Mouse (Mus musculus) layer of hippocampus, adult 9-10 months (tissue): ENCODE data around the gene Ap1b1.

Experiments
- DNase-seq: peaks from one replicate; pipeline ENCODE4 v3.0.0; 2022; ENCODE audit warnings: low spot score

Gene Ap1b1

DNA sequence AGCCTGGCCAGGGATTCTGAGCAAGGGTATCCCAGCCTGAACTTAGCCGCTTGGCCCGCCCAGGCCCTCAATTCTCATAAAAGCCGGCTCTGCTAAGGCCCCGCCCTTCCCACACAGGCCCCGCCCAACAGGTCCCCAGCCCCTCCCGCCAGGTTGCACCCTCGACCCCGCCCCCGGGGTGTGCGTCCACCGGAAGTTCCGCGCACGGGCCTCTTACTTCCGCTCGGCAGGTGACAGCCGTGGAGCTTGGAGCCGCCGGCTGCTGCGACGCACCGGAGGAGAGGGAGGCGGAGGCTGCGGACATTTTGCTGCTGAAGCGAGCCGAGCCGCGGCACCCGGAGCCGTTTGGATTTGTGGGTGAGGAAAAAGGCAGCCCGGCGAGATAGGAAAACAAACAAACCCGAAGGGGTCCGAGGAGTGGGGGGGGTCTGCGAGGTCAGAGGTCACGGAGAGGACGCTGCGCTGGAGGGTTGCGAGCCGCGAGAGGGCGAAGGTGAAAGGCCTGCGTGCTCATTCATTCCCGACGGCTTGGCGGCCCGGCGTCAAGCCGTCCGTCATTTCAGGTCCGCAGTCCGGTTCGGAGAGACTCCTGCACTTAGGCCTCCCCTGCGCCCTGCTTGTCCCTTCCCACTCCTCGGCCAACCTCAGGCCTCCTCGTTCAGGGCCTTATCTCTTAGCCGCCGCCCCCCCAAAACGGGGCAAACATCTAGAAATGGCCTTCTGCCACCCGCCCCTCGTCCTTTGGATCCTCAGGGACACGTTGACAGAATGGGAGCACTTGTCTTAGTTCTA is at the start of gene Ap1b1:
Ap1b1 (plus strand) TSS at position 130 of the 792 bp plus-strand sequence.
- DNase-seq: peak; percentile 48

GRCm38 (mm10) chr11:4946530-4946929 is 40.1 kb upstream of the Ap1b1 start:
- no peak for DNase-seq

- peak; percentile 22 for DNase-seq
Observed at GRCm38 (mm10) chr11:4946947-4947812, 39.4 kb upstream of the Ap1b1 start.

- no peak for DNase-seq
Observed at GRCm38 (mm10) chr11:4947813-4948174, 38.8 kb upstream of the Ap1b1 start, which contains the start of gene Nefh. Gene Nefh, minus strand, starts transcription at chr11:4948064.

GRCm38 (mm10) chr11:4948792-4949191 is 37.8 kb upstream of the Ap1b1 start:
- no peak for DNase-seq

GRCm38 (mm10) chr11:4949256-4950044 is 37.2 kb upstream of the Ap1b1 start:
- no peak for DNase-seq

GRCm38 (mm10) chr11:4953401-4953800 is 33.2 kb upstream of the Ap1b1 start:
- DNase-seq: no peak

- DNase-seq: no peak
Observed at GRCm38 (mm10) chr11:4953918-4954317, 32.7 kb upstream of the Ap1b1 start.

GRCm38 (mm10) chr11:4963099-4963808 is 23.4 kb upstream of the Ap1b1 start:
- no peak for DNase-seq

GRCm38 (mm10) chr11:4966325-4966724 is 20.3 kb upstream of the Ap1b1 start:
- DNase-seq: no peak

DNA sequence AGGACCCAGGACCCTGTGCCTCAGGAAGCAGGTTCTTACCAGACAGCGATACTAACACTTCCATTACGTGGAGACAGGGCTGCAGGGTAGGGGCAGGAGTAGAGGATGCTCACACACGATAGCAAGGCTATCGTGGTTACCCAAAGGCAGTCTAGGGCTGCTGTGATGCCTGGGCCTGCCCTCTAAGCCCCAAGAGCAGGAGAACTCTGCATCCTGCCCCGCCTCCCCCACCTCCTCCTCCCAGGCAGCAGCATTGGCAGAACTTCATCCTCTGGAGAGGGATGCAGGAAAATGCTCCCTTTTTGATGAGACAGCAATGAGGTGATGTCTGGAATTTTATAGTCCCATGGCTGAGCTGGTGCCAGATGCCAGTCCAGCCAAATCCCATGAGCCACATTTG is 19.7 kb upstream of the Ap1b1 start:
- DNase-seq: no peak

DNA sequence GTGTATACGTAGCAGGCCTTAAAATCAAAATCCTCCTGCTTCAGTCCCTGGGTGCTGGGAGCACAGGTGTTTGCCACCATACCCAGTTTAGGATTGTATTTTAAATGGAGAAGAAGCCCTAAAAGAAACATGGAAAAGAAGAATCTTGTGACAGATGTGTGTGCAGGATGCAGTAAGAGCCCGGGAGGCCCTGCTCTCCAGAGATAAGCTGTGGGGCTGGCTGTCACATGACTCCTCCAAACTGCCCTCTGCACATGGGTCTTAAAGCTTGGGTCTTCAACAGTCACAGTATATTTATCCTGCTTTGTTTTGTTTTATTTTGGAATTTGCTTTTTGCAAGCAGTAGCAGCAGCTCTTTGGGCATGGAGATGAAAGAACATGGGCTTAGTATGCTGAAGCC is 19.1 kb upstream of the Ap1b1 start:
- DNase-seq: no peak

GRCm38 (mm10) chr11:4968376-4968775 is 18.2 kb upstream of the Ap1b1 start:
- no peak for DNase-seq

DNA sequence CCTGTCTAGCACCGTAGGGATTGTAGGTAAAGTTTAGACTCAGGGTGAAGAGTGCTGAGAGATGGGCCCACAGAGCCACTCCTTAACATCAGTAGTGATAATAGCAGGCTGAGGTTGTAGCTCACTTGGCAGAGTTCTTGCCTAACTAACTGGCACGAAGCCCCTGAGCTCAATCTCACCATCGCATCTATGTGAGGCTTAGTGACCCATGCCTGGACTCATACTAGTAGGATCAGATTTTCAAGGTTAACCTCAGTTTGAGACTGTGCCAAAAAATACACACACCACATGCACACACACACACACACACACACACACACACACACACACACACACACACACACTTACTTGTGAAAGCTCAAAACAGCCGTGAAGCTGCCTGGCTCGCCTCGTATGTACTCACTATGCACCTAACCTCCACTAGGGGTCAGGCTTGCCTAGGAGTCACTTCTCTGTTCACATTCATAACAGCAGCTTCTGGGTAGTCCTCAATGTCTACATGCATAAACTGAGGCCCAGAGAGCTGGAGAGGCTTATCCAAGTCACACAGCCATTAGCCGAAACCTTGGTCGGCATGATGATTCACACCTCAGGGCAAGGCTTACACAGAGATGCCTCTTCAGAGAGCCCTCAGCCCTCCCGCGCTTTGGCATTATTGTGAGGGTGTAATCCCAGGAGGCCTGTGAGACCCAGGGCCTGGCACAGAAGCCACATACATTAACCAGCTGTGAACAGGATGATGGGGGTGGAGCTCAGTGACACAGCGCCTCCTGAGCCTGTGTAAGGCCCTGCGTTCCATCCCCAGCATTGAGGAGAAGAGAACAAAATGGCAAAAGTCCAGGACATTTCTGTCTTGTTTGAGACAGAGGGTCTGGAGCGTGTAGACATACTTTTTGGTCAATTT is 13.4 kb upstream of the Ap1b1 start:
- peak; percentile 42 for DNase-seq

DNA sequence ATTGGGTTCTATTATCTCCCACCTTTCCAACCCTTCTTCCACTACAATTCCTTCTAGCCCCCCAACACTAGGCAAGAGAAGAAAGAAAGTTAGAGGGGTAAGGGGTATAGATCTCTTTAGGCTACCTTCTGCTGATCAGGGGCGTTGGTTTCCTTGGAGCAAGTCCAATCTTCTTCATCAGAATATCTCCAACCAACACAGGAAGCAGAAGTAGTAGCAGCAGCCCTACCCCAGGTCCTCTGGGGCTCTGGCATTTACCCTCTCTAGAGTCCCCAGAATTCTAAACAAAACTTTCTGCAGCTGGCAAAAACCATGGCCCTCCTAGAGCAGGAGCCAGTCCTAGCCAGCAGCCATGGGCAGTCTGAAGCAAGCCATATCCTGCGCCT is 12.8 kb upstream of the Ap1b1 start:
- DNase-seq: no peak

- no peak for DNase-seq
Observed at GRCm38 (mm10) chr11:4974376-4975122, 12.1 kb upstream of the Ap1b1 start.

- DNase-seq: no peak
Observed at GRCm38 (mm10) chr11:4975623-4976022, 11.0 kb upstream of the Ap1b1 start.

GRCm38 (mm10) chr11:4983010-4983409 is 3.6 kb upstream of the Ap1b1 start:
- no peak for DNase-seq

GRCm38 (mm10) chr11:4983538-4983937 is 3.1 kb upstream of the Ap1b1 start:
- no peak for DNase-seq

GRCm38 (mm10) chr11:4984249-4984648 is 2.4 kb upstream of the Ap1b1 start:
- peak; percentile 43 for DNase-seq
